Mouse (Mus musculus) small intestine, adult 2 months (tissue): ENCODE measurements around the gene 9430097D07Rik. TPM values are rescaled to one million over a fixed set of nuclear protein-coding genes. Genes with fewer than 3 reads are reported as not detected.
A peak's percentile ranks its signal among the peaks of the same experiment; 100 is the strongest.

Experiments used
- H3K27ac ChIP-seq: fragments of 200-500 bp; 2 replicates; pipeline ENCODE4 v1.5.1; 2012; ENCODE audit warnings: low read depth, low read length, control low read depth, inconsistent platforms; ENCODE audit not compliant: insufficient read depth
- H3K27me3 ChIP-seq: fragments of 200-500 bp; 2 replicates; pipeline ENCODE4 v1.6.1; 2012; ENCODE audit warnings: mild to moderate bottlenecking, moderate library complexity, low read length, inconsistent platforms; ENCODE audit not compliant: control insufficient read depth, insufficient read depth
- H3K36me3 ChIP-seq: fragments of 200-500 bp; 2 replicates; pipeline ENCODE4 v1.6.1; 2012; ENCODE audit warnings: mild to moderate bottlenecking, low read length, control low read depth, inconsistent platforms; ENCODE audit not compliant: control insufficient read depth, insufficient read depth
- H3K4me1 ChIP-seq: fragments of 200-500 bp; 2 replicates; pipeline ENCODE4 v1.6.1; 2012; ENCODE audit warnings: low read length, inconsistent platforms, mixed read lengths; ENCODE audit not compliant: control insufficient read depth, insufficient read depth, insufficient read length
- H3K4me3 ChIP-seq: fragments of 200-500 bp; 2 replicates; pipeline ENCODE4 v1.5.1; 2012; ENCODE audit warnings: low read depth, mild to moderate bottlenecking, control low read depth, inconsistent platforms, low read length, moderate library complexity
- CTCF ChIP-seq: fragments of 200-500 bp; IDR thresholded peaks from 2 replicates; pipeline ENCODE4 v1.5.1; 2012; ENCODE audit warnings: low read depth, mild to moderate bottlenecking, control low read depth, inconsistent platforms, low read length, moderate library complexity, mixed read lengths; ENCODE audit not compliant: insufficient replicate concordance, insufficient read length; ENCODE audit errors: extremely low read depth
- POLR2A ChIP-seq: fragments of 200-500 bp; IDR thresholded peaks from 2 replicates; pipeline ENCODE4 v1.6.1; 2012; ENCODE audit warnings: low read depth, mild to moderate bottlenecking, control low read depth, inconsistent platforms, low read length, moderate library complexity
- WGBS: fragments of 180-500 bp; shearing (Covaris S2); methylation state at CpG from one replicate; pipeline ENCODE4 v1.1.7; 2018; 5-methylcytosine and 5-hydroxymethylcytosine counted together
- polyA plus RNA-seq: library from polyadenylated mRNA; depleted of rRNA; stranded (reverse); fragments of >200 nt; gene quantifications from 2 replicates; pipeline ENCODE4 v1.2.3, GENCODE M21; 2012

9430097D07Rik gene
- polyA plus RNA-seq, 1 experiment, result not detected

- TF ChIP-seq CTCF, result peak; percentile 87; the same call in 1 of the 2 replicates
- no peak; the same call in 1 of the 2 replicates for TF ChIP-seq POLR2A
- Histone ChIP-seq H3K4me1 (peaks cover 9% of the 10 kb centered on the region), H3K4me3 (peak overlapping the region; percentile 23; the same call in 1 of the 2 replicates), H3K27me3 (peaks cover 3% of the 10 kb centered on the region; the same call in 1 of the 2 replicates), H3K36me3 (no peaks in the 10 kb centered on the region), H3K27ac (no peak overlapping the region)
- 15% methylated on average over 37 of the region's 37 CpGs for WGBS
Measured at GRCm38 (mm10) chr2:32582830-32583799, 7.6 kb upstream of the 9430097D07Rik start.

GRCm38 (mm10) chr2:32581450-32582095, 6.1 kb upstream of the 9430097D07Rik start:
- WGBS, result 53% methylated on average over 19 of the region's 19 CpGs
- TF ChIP-seq POLR2A (no peak), CTCF (no peak)
- Histone ChIP-seq H3K4me1 (peaks cover 3% of the 10 kb centered on the region), H3K36me3 (no peaks in the 10 kb centered on the region), H3K27ac (no peak overlapping the region), H3K27me3 (peaks cover 3% of the 10 kb centered on the region; the same call in 1 of the 2 replicates), H3K4me3 (no peak overlapping the region)

- TF ChIP-seq POLR2A, result no peak
- no peak for TF ChIP-seq CTCF
- Histone ChIP-seq H3K4me1 (peaks cover 9% of the 10 kb centered on the region), H3K27ac (no peak overlapping the region), H3K4me3 (no peak overlapping the region), H3K36me3 (no peaks in the 10 kb centered on the region), H3K27me3 (peaks cover 3% of the 10 kb centered on the region; the same call in 1 of the 2 replicates)
- 37% methylated on average over 28 of the region's 30 CpGs for WGBS
Measured at GRCm38 (mm10) chr2:32578146-32579046, 2.9 kb upstream of the 9430097D07Rik start.

DNA sequence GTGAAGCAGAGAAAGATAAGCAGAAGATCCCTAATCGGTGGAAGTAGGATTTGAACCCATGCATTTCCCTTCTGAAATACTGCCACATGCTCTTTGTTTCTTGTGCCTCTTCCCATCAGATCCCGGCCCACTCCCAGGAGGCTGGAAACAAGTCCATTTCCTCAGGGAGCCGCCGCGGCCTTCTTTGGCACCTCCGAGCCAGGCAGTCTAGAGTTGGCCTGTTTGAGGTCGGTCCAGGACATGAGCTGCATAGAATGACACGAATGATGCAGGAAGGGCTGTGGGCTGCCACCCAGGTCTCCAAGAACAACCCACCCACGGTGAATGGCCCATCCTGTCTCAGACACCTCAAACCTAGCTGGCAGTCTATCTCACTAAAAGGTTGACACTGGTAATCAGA, 1.0 kb upstream of the 9430097D07Rik start:
- Histone ChIP-seq H3K4me3 (no peak overlapping the region), H3K36me3 (peaks cover 4% of the 10 kb centered on the region; the same call in 1 of the 2 replicates), H3K27ac (no peak overlapping the region), H3K4me1 (peaks cover 9% of the 10 kb centered on the region), H3K27me3 (peaks cover 3% of the 10 kb centered on the region; the same call in 1 of the 2 replicates)
- 84% methylated on average over 9 of the region's 9 CpGs for WGBS
- TF ChIP-seq POLR2A (no peak), CTCF (no peak)

DNA sequence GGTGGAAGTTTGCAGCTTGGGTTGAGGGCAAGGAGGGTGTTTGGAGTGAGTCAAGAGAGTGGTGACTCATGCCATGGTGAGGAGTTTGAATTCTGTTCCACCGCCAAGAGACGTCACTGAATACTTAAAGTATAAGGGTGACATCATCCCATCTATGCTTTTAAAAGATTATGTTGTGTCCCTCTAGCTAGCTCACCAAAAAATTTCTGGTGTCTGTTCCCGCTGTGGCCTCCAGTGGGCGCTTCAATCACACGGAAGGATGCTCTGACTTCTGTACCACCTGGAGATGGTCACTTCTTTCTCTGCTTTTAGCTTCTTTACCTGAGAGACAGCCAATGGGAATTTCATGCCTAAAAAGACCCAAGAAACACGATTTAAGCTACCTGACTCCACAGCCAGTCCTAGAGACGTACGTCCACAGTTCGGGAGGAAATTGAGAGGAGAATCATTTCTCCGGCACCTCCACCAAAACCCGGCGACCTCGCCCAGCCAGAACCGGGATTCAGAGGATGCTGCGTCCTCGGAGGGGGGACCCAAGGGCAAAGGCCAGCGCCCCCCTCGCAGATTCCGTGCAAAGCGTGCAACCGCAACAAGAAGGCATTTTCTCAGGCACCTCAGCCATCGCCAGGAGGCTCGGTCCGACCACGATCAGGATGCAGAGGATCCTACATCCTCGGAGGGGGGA, 441 bp downstream of the 9430097D07Rik start:
- peaks cover 3% of the 10 kb centered on the region; the same call in 1 of the 2 replicates for H3K27me3 ChIP-seq
- WGBS, result 5% methylated on average over 26 of the region's 26 CpGs
- H3K36me3 ChIP-seq, result peaks cover 4% of the 10 kb centered on the region; the same call in 1 of the 2 replicates
- TF ChIP-seq CTCF (peak; percentile 76; the same call in 1 of the 2 replicates), POLR2A (0 out of 2 replicates have a peak, but pooled peaks have one; percentile 5)
- H3K4me1 ChIP-seq, result peaks cover 9% of the 10 kb centered on the region
- peak overlapping the region; percentile 37 for H3K4me3 ChIP-seq
- H3K27ac ChIP-seq, result no peak overlapping the region

- peak within 1 kb of the TSS; percentile 37 for H3K4me3 ChIP-seq
- TF ChIP-seq CTCF (no peak), POLR2A (0 out of 2 replicates have a peak, but pooled peaks have one; percentile 8)
- H3K4me1 ChIP-seq, result peaks cover 9% of the 10 kb centered on the region
- H3K27me3 ChIP-seq, result peaks cover 3% of the 10 kb centered on the region; the same call in 1 of the 2 replicates
- 76% methylated on average over 6 of the region's 6 CpGs for WGBS
- H3K36me3 ChIP-seq, result peaks cover 4% of the 10 kb centered on the region; the same call in 1 of the 2 replicates
- no peak within 1 kb of the TSS for H3K27ac ChIP-seq
Measured at GRCm38 (mm10) chr2:32574497-32574896, 987 bp downstream of the 9430097D07Rik start, which contains the start of gene Pip5kl1. Gene Pip5kl1, plus strand, starts transcription at chr2:32574797.
